Mouse (Mus musculus) central nervous system, embryonic 18 days (tissue): Measurements from ENCODE around the gene Rnf34. TPM values are rescaled to one million over a fixed set of nuclear protein-coding genes. Genes with fewer than 3 reads are reported as not detected.

ENCODE experiments used
- polyA plus RNA-seq: library from polyadenylated mRNA; depleted of rRNA; stranded (reverse); fragments of >200 nt; gene quantifications from 2 replicates; pipeline ENCODE4 v1.2.3, GENCODE M21; 2012; rRNA removed

Rnf34 gene
- 27.9 and 32.8 TPM in 2 replicates for polyA plus RNA-seq

DNA sequence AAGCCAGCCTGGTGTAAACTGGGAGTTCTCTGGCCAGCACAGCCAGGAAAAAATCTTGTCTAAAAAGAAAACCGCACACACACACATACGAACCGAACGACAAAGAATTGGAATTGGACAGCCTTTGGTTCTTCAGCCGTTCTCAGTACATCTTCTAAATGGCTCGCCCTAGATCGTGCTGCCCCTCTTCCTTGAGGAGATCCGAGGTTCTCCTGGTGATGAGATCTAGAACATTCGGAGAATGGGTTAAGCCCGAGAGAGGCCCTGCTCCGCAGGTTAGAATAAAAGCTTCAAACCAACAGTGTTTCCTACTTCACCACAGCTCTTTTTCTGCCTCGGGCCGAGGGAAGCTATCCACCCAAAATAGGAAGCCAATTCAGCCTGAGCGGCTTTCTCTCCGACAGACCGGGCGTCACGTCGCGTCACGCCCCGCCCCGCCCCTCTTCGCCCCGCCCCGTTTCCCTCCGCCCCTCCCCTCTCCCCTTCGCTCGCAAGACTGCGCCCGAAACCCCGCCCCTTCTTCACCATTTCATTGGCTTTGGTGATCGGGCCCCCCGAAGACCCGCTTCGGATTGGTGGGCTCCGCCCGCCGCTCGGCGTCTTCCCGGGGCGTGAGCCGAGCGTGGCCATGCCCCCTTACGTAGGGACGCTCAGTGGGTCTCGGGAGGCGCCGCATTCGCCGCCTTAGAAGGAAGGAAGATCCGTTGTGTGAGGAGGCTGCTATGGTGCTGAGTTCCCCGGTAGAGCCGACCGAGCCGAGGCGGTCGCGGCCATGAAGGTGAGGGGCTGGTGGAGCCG, at the start of gene Rnf34:
TSS of gene Rnf34 (plus strand) at position 528 of the 798 bp plus-strand sequence.

DNA sequence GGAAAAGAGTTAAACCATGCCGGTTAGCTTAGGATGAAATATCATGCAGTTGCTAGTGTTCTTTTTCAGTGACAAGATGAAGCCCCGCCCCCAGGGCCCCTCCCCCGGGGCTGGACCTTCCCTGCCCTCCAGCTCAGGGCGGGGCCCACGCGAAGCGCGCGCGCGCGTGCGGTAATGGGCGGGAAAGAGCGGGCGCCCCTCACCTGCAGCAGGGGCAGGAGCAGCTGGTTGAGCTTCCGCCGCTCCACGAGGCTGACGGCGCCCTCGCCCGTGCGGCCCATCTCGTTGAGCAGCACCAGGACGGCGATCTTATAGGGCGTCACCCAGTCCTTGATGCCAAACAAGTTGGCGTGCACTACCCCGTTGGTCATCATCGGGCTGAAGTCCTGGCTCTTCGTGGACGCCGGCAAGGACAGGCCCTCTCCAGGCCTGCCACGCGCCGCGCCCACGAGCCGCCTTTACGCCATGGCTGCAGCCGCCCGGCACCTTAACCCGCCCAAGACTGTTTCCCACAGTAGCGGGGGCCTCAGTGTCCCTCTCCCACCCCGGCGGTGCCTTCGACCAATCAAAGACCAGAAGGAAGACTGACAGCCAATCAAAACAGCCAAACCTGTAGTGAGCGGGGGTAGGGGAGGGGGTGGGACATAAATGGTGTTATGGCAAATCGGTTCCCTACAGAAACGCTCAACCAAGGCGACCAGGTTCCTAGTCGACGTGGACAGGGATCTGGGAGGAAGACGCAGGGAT, 28.9 kb upstream of the Rnf34 start, which contains the start of gene Anapc5:
TSS of gene Anapc5 (minus strand) at position 563 of the 747 bp plus-strand sequence.

Other genes starting within 250 kb of the Rnf34 start
- 29.2 and 34.7 TPM in 2 replicates for gene Ift81, start 235.5 kb upstream of the Rnf34 start, polyA plus RNA-seq
- 3.7 and 5.5 TPM in 2 replicates for gene P2rx7, start 206.1 kb upstream of the Rnf34 start, polyA plus RNA-seq
- 9.5 and 11.1 TPM in 2 replicates for gene P2rx4, start 142.5 kb upstream of the Rnf34 start, polyA plus RNA-seq
- 71.9 and 87.8 TPM in 2 replicates for gene Camkk2, start 70.6 kb upstream of the Rnf34 start, polyA plus RNA-seq
- 650 and 681 TPM in 2 replicates for gene Anapc5, start 28.7 kb upstream of the Rnf34 start, polyA plus RNA-seq
- 87.7 and 99.5 TPM in 2 replicates for gene Kdm2b, start 139.8 kb downstream of the Rnf34 start, polyA plus RNA-seq
- gene Orai1, start 165.0 kb downstream of the Rnf34 start, polyA plus RNA-seq: 16.2 and 16.4 TPM in 2 replicates
- 0.40 and 0.76 TPM in 2 replicates for gene Morn3, start 197.0 kb downstream of the Rnf34 start, polyA plus RNA-seq
- gene Tmem120b, start 218.4 kb downstream of the Rnf34 start, polyA plus RNA-seq: 19.3 and 22.3 TPM in 2 replicates